Comparison of ENCODE assay signal across 12 mouse cellular contexts in the genomic region with DNA sequence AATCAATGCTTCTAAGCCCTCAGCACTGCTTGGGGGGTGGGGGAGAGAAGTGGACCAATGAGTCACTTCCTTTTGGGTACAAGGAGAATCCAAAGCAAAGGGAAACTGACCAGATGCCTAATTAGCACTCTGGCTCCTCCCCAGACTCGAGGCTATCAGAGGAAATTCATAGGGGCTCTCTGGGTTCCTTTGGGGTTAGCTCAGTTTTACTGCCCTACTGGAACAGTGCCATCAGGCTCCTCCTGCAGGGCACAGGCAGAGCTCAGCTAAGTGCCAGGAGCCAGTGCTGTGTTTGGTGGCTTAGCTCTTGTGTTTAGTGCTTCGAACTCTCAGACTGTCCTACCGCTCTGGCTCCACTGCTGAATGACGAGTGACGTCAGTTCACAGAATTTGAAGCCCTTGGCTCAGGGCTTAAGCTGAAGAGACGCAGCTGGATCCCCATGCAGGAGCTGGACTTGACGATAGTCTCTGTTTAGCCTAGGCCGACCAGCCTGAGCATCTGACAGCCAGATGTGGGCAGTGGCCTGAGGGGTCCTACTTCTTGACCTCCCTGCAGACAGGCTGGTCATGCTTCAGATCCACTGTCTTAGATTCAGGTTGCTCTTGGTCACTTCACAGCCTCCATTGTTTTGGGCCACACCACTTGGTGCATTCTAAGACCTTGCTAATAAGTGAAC. TPM values are rescaled to one million over a fixed set of nuclear protein-coding genes. Genes with fewer than 3 reads are reported as not detected.
DNase-seq lines count a peak whose midpoint lies in the region; ATAC-seq and TF ChIP-seq lines count a peak whose summit lies in the region.
"Had no signal": no experiment of that assay in that cellular context is flagged by ENCODE, and none has a peak within 500 bp of the region (broad histone marks: within the 10 kb centered on the region; RNA-seq: fewer than 3 reads in every experiment).

No protein-coding gene starts in this region.

- POLR2A ChIA-PET in Patski (lab: Charles Lee) = interaction anchor here (0.6 to 0.7 kb wide), 2 partner anchors 19 to 131 kb away, joined by 3 read pairs; no protein-coding TSS in a partner anchor

- TF ChIP-seq CTCF in Patski (IDR thresholded peaks at IDR 0.05) = no peak

- no peak overlapping the region for H3K27ac ChIP-seq in kidney, embryonic 16.5 days (ENCODE audit: low read length)
- H3K27ac ChIP-seq in forebrain, embryonic 13.5 days = no peak overlapping the region
- no peak overlapping the region for H3K27ac ChIP-seq in midbrain, embryonic 13.5 days

- H3K9me3 ChIP-seq in kidney, embryonic 16.5 days (ENCODE audit: low read length) = no peaks in the 10 kb centered on the region
- no peaks in the 10 kb centered on the region for H3K9me3 ChIP-seq in forebrain, embryonic 13.5 days (replicated peaks)
- H3K9me3 ChIP-seq in midbrain, embryonic 13.5 days = no peaks in the 10 kb centered on the region

- in situ Hi-C loops in Patski (cut with MboI; ENCODE audit: low pct_unique_long_range_greater_than_20kb) = loop anchor here (25.0 kb wide), 1 partner anchor 857 kb away; no protein-coding TSS in a partner anchor

- no peaks in the 10 kb centered on the region for H3K36me3 ChIP-seq in kidney, embryonic 16.5 days (ENCODE audit: insufficient read depth, low read length)
- H3K36me3 ChIP-seq in forebrain, embryonic 13.5 days (ENCODE audit: poor library complexity, severe bottlenecking) = no peaks in the 10 kb centered on the region
- H3K36me3 ChIP-seq in midbrain, embryonic 13.5 days = no peaks in the 10 kb centered on the region

- 21% methylated on average over 8 of the region's 8 CpGs for WGBS in kidney, embryonic 16.5 days
- WGBS in forebrain, embryonic 13.5 days = 31% methylated on average over 8 of the region's 8 CpGs
- WGBS in midbrain, embryonic 13.5 days = 39% methylated on average over 8 of the region's 8 CpGs

- H3K4me1 ChIP-seq in kidney, embryonic 16.5 days (ENCODE audit: insufficient read depth, low read length) = peaks cover 16% of the 10 kb centered on the region
- H3K4me1 ChIP-seq in forebrain, embryonic 13.5 days = peaks cover 25% of the 10 kb centered on the region
- H3K4me1 ChIP-seq in midbrain, embryonic 13.5 days (replicated peaks) = peaks cover 35% of the 10 kb centered on the region

- peaks cover 7% of the 10 kb centered on the region; the same call in 1 of the 2 replicates for H3K27me3 ChIP-seq in kidney, embryonic 16.5 days (ENCODE audit: insufficient read depth, low read length)
- peaks cover 6% of the 10 kb centered on the region for H3K27me3 ChIP-seq in Patski
- peaks cover 21% of the 10 kb centered on the region for H3K27me3 ChIP-seq in forebrain, embryonic 13.5 days
- H3K27me3 ChIP-seq in midbrain, embryonic 13.5 days = peaks cover 10% of the 10 kb centered on the region; the same call in 1 of the 2 replicates

- DNase-seq in kidney, adult 18-20 months = no peak
- no peak for DNase-seq in Patski (ENCODE audit: low read depth, low spot score)
- DNase-seq in left cerebral cortex, adult 8-10 months (ENCODE audit: low spot score in 2 of 2) = no peak
- no peak for DNase-seq in layer of hippocampus, postnatal 10 days (ENCODE audit: low spot score in 2 of 2)
- DNase-seq in right cerebral cortex, postnatal 10 days (ENCODE audit: low spot score in 2 of 2) = no peak

- CTCF ChIA-PET in Patski (lab: Charles Lee) = no interaction called here

- no peak overlapping the region for H3K4me3 ChIP-seq in kidney, embryonic 16.5 days (ENCODE audit: low read length)
- no peak overlapping the region for H3K4me3 ChIP-seq in forebrain, embryonic 13.5 days
- H3K4me3 ChIP-seq in midbrain, embryonic 13.5 days (replicated peaks) = no peak overlapping the region

- H3K4me2 ChIP-seq in kidney, embryonic 16.5 days (replicated peaks; ENCODE audit: low read depth, low read length) = no peak overlapping the region
- no peak overlapping the region for H3K4me2 ChIP-seq in forebrain, embryonic 13.5 days
- H3K4me2 ChIP-seq in midbrain, embryonic 13.5 days (replicated peaks) = no peak overlapping the region

- H3K9ac ChIP-seq in kidney, embryonic 16.5 days (replicated peaks; ENCODE audit: low read length) = no peak overlapping the region
- no peak overlapping the region for H3K9ac ChIP-seq in forebrain, embryonic 13.5 days
- no peak overlapping the region for H3K9ac ChIP-seq in midbrain, embryonic 13.5 days (replicated peaks)

- peak; percentile 37 for ATAC-seq in kidney, embryonic 16.5 days (ENCODE audit: low FRiP score, low TSS enrichment)
- peak; percentile 37 for ATAC-seq in Patski
- ATAC-seq in forebrain, embryonic 13.5 days = peak; percentile 28; the same call in 1 of the 2 replicates
- 0 out of 2 replicates have a peak, but pooled peaks have one; percentile 11 for ATAC-seq in midbrain, embryonic 13.5 days
- ATAC-seq: inflammation-experienced regulatory T-cells, adult 6 months had no signal

RNA-seq across cellular contexts. Expression of a gene that starts 10.1 kb away (rescaled TPM):
- 1.9 and 2.5 TPM in 2 replicates for polyA plus RNA-seq in kidney, embryonic 16.5 days (2015; fragmentation: Nextera tagmentation; extraction: Ambion mirVana)
- 0.08 TPM for polyA plus RNA-seq in Patski (2021)
- 1.4 and 2.2 TPM in 2 replicates for polyA plus RNA-seq in forebrain, embryonic 13.5 days (2015; fragmentation: Nextera tagmentation; extraction: Ambion mirVana)
- 1.9 and 2.0 TPM in 2 replicates for polyA plus RNA-seq in midbrain, embryonic 13.5 days (2015; fragmentation: Nextera tagmentation; extraction: Ambion mirVana)
- total RNA-seq in left cerebral cortex, adult 8-10 months (2022) = 1 to 10 TPM; 3.7 to 4.7 (median 4.1) TPM
- total RNA-seq in layer of hippocampus, postnatal 10 days (2021) = 1 to 10 TPM; 3.3 to 4.9 TPM
- total RNA-seq: MEL had no signal
- polyA plus RNA-seq: liver, adult 2 months had no signal

RNA-seq across cellular contexts. Expression of a gene that starts 25.1 kb away (rescaled TPM):
- polyA plus RNA-seq in kidney, embryonic 16.5 days (2015; fragmentation: Nextera tagmentation; extraction: Ambion mirVana) = 0.34 and 0.68 TPM in 2 replicates
- polyA plus RNA-seq in Patski (2021) = 0.04 TPM
- 0.11 and 0.14 TPM in 2 replicates for polyA plus RNA-seq in forebrain, embryonic 13.5 days (2015; fragmentation: Nextera tagmentation; extraction: Ambion mirVana)
- 0.20 TPM in 1 of 2 replicates, not detected in the other for polyA plus RNA-seq in midbrain, embryonic 13.5 days (2015; fragmentation: Nextera tagmentation; extraction: Ambion mirVana)
- under 1 TPM; 0.32 to 0.67 (median 0.57) TPM for total RNA-seq in left cerebral cortex, adult 8-10 months (2022)
- total RNA-seq in layer of hippocampus, postnatal 10 days (2021) = under 1 TPM; 0.51 to 0.85 TPM
- total RNA-seq: liver, adult 2 months; MEL; neutrophil, adult 5-6 weeks had no signal
- polyA plus RNA-seq: inflammation-experienced regulatory T-cells, adult 6 months; liver, adult 2 months had no signal

RNA-seq across cellular contexts. Expression of a gene that starts 30.8 kb away (rescaled TPM):
- polyA plus RNA-seq in kidney, embryonic 16.5 days (2015; fragmentation: Nextera tagmentation; extraction: Ambion mirVana) = 280 and 282 TPM in 2 replicates
- 609 TPM for polyA plus RNA-seq in Patski (2021)
- 52.9 and 55.8 TPM in 2 replicates for polyA plus RNA-seq in forebrain, embryonic 13.5 days (2015; fragmentation: Nextera tagmentation; extraction: Ambion mirVana)
- polyA plus RNA-seq in midbrain, embryonic 13.5 days (2015; fragmentation: Nextera tagmentation; extraction: Ambion mirVana) = 44.0 and 49.9 TPM in 2 replicates
- 10 to 100 TPM in 3 of 4 experiments, 1 to 10 TPM in 1; 9.6 to 15.4 (median 12.5) TPM for total RNA-seq in left cerebral cortex, adult 8-10 months (2022)
- 10 to 100 TPM; 20.7 to 21.4 TPM for total RNA-seq in layer of hippocampus, postnatal 10 days (2021)

RNA-seq across cellular contexts. Expression of a gene that starts 49.1 kb away (rescaled TPM):
- polyA plus RNA-seq in kidney, embryonic 16.5 days (2015; fragmentation: Nextera tagmentation; extraction: Ambion mirVana) = 45.7 and 58.1 TPM in 2 replicates
- 11.0 TPM for polyA plus RNA-seq in Patski (2021)
- 78.7 and 90.7 TPM in 2 replicates for polyA plus RNA-seq in forebrain, embryonic 13.5 days (2015; fragmentation: Nextera tagmentation; extraction: Ambion mirVana)
- polyA plus RNA-seq in midbrain, embryonic 13.5 days (2015; fragmentation: Nextera tagmentation; extraction: Ambion mirVana) = 89.0 and 94.9 TPM in 2 replicates
- 1 to 10 TPM; 5.2 to 9.1 (median 7.9) TPM for total RNA-seq in left cerebral cortex, adult 8-10 months (2022)
- 10 to 100 TPM; 13.9 to 15.5 TPM for total RNA-seq in layer of hippocampus, postnatal 10 days (2021)

RNA-seq across cellular contexts. Expression of a gene that starts 55.5 kb away (rescaled TPM):
- polyA plus RNA-seq in kidney, embryonic 16.5 days (2015; fragmentation: Nextera tagmentation; extraction: Ambion mirVana) = 1.0 and 1.7 TPM in 2 replicates
- polyA plus RNA-seq in Patski (2021) = 0.08 TPM
- 0.21 and 0.23 TPM in 2 replicates for polyA plus RNA-seq in forebrain, embryonic 13.5 days (2015; fragmentation: Nextera tagmentation; extraction: Ambion mirVana)
- polyA plus RNA-seq in midbrain, embryonic 13.5 days (2015; fragmentation: Nextera tagmentation; extraction: Ambion mirVana) = 0.31 TPM in 1 of 2 replicates, not detected in the other
- 1 to 10 TPM in 3 of 4 experiments, under 1 TPM in 1; 0.27 to 5.6 (median 3.3) TPM for total RNA-seq in left cerebral cortex, adult 8-10 months (2022)
- total RNA-seq in layer of hippocampus, postnatal 10 days (2021) = 1 to 10 TPM in 1 of 2 experiments, under 1 TPM in 1; 0.64 to 1.1 TPM
- total RNA-seq: MEL had no signal
